Mouse (Mus musculus) monocyte, adult 2 months (primary cell): ENCODE data around the gene Zc3hc1.

Experiments
- DNase-seq, 2 experiments: peaks; one replicate each; pipeline ENCODE4 v3.0.0; 2022; ENCODE audit warnings: low spot score in 2 of 2, low read depth in 1 of 2

Zc3hc1 gene

GRCm38 (mm10) chr6:30325932-30326501 lies 64.8 kb downstream of the Zc3hc1 start:
- DNase-seq: no peak

- DNase-seq: no peak
Observed at GRCm38 (mm10) chr6:30321002-30321401, 69.8 kb downstream of the Zc3hc1 start.

- no peak for DNase-seq
Observed at GRCm38 (mm10) chr6:30319216-30319615, 71.6 kb downstream of the Zc3hc1 start.
